Mouse (Mus musculus) liver, embryonic 13.5 days (tissue): ENCODE data around the gene Slc30a10. TPM values are rescaled to one million over a fixed set of nuclear protein-coding genes. Genes with fewer than 3 reads are reported as not detected.
A peak's percentile ranks its signal among the peaks of the same experiment; 100 is the strongest.

Experiments
- ATAC-seq: fragments of 200-750 bp; cut with Nextera tagmentation; 2 replicates; pipeline ENCODE4 v1.8.0; 2017; ENCODE audit warnings: low read depth, mild to moderate bottlenecking, moderate number of reproducible peaks, moderate library complexity
- DNase-seq: peaks from one replicate; pipeline ENCODE4 v3.0.0; 2022
- H3K27ac ChIP-seq: fragments of 300-500 bp; sonication (generic); 2 replicates; pipeline ENCODE4 v1.5.1; 2015; ENCODE audit warnings: moderate library complexity, mild to moderate bottlenecking, inconsistent platforms
- H3K27me3 ChIP-seq: fragments of 300-500 bp; sonication (generic); 2 replicates; pipeline ENCODE4 v1.6.1; 2015; ENCODE audit warnings: mild to moderate bottlenecking, inconsistent platforms
- H3K36me3 ChIP-seq: fragments of 300-500 bp; sonication (generic); 2 replicates; pipeline ENCODE4 v1.6.1; 2015; ENCODE audit warnings: mild to moderate bottlenecking, inconsistent platforms
- H3K4me1 ChIP-seq: fragments of 300-500 bp; sonication (generic); replicated peaks from 2 replicates; pipeline ENCODE4 v1.6.1; 2015; ENCODE audit warnings: inconsistent platforms
- H3K4me2 ChIP-seq: fragments of 300-500 bp; sonication (generic); 2 replicates; pipeline ENCODE4 v1.6.1; 2015; ENCODE audit warnings: inconsistent platforms, mild to moderate bottlenecking, moderate library complexity
- H3K4me3 ChIP-seq: fragments of 300-500 bp; sonication (generic); replicated peaks from 2 replicates; pipeline ENCODE4 v1.5.1; 2015; ENCODE audit warnings: mild to moderate bottlenecking, inconsistent platforms
- H3K9ac ChIP-seq: fragments of 300-500 bp; sonication (generic); 2 replicates; pipeline ENCODE4 v1.6.1; 2015; ENCODE audit warnings: mild to moderate bottlenecking, inconsistent platforms
- H3K9me3 ChIP-seq: fragments of 300-500 bp; sonication (generic); replicated peaks from 2 replicates; pipeline ENCODE4 v1.6.1; 2016; ENCODE audit warnings: inconsistent platforms
- WGBS: fragments of 180-500 bp; shearing (Covaris S2); methylation state at CpG from one replicate; pipeline ENCODE4 v1.1.7; 2015; ENCODE audit not compliant: insufficient replicate concordance; 5-methylcytosine and 5-hydroxymethylcytosine counted together
- polyA plus RNA-seq: library from polyadenylated mRNA; unstranded; fragments of >200 nt; fragmentation: Nextera tagmentation; extraction: Ambion mirVana; gene quantifications from 2 replicates; pipeline ENCODE4 v1.2.1, GENCODE M21; 2015

Slc30a10 gene
- polyA plus RNA-seq, 1 experiment from 2014 or later, result 10.4 TPM

DNA sequence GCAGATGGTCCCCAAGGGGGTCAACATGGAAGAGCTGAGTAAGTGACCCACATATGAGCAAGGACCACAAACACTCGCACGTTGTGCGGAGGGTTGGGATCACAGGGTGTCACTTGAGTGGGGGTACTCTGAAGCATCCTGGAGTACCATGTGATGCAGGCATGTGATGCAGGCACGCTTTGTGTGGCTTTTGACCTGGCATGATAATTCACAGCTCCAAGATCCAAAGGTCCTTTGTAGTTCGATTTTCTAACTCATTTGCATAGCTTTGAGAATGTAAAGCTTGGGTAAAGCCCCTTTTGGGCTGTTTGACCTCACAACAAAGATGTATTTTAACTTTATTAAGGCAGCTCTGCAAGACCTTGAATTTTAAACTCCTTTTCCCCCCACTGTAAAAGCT lies 8.2 kb downstream of the Slc30a10 start:
- WGBS, result 72% methylated on average over 5 of the region's 5 CpGs
- peaks cover 97% of the 10 kb centered on the region for H3K4me1 ChIP-seq

DNA sequence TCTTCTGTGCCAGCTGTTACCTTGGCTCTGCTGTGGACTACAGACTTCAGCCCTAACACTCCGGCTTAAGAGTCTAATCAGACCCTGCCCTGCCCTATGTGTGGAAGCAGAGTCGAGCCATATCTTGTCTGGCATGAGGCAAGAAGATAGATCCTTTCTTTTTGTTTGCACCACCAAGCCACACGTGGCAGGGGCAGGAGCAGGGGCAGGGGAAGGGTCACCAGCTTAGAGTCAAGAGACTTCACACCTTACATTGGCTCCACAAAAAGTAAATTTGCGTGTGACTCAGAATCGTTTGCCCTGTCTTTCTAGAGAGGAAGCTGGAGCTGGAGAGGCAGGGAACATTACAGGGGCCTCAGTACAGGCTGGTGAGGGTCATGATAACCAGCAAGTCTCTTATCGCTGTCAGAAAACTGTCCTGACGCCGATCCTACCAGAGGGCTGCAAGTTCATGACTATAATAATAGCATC lies 14.9 kb downstream of the Slc30a10 start:
- no peaks in the 10 kb centered on the region for H3K9me3 ChIP-seq
- ATAC-seq, result peak; percentile 84
- H3K36me3 ChIP-seq, result peaks cover 43% of the 10 kb centered on the region
- H3K27me3 ChIP-seq, result no peaks in the 10 kb centered on the region
- peak overlapping the region; percentile 99 for H3K27ac ChIP-seq
- DNase-seq, result peak; percentile 69
- peak overlapping the region; percentile 64 for H3K4me2 ChIP-seq
- H3K4me1 ChIP-seq, result peaks cover 96% of the 10 kb centered on the region
- H3K4me3 ChIP-seq, result peak overlapping the region; percentile 14
- WGBS, result 12% methylated on average over 8 of the region's 8 CpGs
- H3K9ac ChIP-seq, result peak overlapping the region; percentile 76

More for the DNA sequence above, 8.2 kb downstream of the Slc30a10 start:
- H3K27ac ChIP-seq, result peak overlapping the region; percentile 59
- H3K36me3 ChIP-seq, result peaks cover 97% of the 10 kb centered on the region
- no peaks in the 10 kb centered on the region for H3K27me3 ChIP-seq
- H3K9me3 ChIP-seq, result no peaks in the 10 kb centered on the region
- H3K9ac ChIP-seq, result no peak overlapping the region
- H3K4me3 ChIP-seq, result no peak overlapping the region
- ATAC-seq (no peak), DNase-seq (no peak)
- H3K4me2 ChIP-seq, result peak overlapping the region; percentile 85

DNA sequence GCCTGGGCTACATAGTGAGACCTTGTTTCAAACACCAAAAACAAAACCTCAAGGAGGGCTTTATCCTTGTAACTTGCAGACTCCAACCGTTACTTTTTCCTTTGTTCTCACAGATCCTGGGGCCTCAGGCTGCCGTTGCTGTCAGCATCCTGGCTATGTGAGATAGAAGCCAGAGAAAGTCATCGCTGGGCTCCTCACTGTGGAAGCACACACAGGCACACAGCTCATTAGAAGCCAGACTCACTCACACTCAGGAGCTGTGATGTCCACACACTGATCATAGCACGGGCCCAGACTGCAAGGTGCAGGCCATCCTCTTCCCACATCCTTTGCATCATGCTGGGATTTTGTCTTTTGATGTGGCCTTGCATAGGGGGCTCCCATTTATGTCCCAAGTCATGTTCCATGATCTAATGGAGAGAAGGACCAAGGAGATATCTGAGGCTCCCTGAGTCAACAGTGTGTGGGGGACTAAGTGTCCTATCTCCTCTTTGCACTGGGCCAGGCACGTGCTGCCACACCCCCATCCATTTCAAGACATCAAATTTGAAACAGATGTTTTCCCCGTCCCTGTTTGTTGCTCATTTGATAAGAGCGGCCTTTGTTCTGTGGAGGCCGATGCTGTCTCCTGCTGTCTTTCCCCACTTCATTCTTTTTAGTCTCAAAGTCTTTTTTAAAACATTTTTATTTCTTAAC lies 17.5 kb downstream of the Slc30a10 start:
- H3K27me3 ChIP-seq, result no peaks in the 10 kb centered on the region
- H3K4me1 ChIP-seq, result peaks cover 97% of the 10 kb centered on the region
- no peaks in the 10 kb centered on the region for H3K9me3 ChIP-seq
- DNase-seq (peak; percentile 84), ATAC-seq (peak; percentile 85)
- peak overlapping the region; percentile 64 for H3K4me2 ChIP-seq
- H3K27ac ChIP-seq, result peak overlapping the region; percentile 99
- H3K36me3 ChIP-seq, result peaks cover 18% of the 10 kb centered on the region
- 13% methylated on average over 8 of the region's 8 CpGs for WGBS
- H3K4me3 ChIP-seq, result peak overlapping the region; percentile 39
- H3K9ac ChIP-seq, result peak overlapping the region; percentile 73

DNA sequence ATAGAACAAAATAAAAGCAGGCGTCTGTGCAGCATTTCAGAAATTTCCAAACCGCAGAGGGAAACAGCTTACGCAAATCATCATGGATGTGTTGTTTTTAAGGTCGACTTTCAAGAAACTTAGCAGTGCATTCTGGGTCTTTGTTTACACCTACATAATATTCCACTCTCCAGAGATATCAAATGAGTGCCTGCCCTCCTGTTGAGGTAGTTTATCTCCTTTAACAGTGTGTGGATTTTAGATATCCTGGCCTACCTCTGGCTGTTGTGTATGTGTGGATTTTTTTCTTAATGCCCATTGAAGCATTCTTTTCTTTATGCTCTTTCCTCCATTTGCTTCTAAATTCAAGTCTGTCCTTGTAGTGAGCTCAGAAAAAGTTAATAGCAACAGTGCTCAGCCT lies 18.1 kb downstream of the Slc30a10 start:
- Histone ChIP-seq H3K27me3 (no peaks in the 10 kb centered on the region), H3K36me3 (peaks cover 12% of the 10 kb centered on the region), H3K4me2 (peak overlapping the region; percentile 64), H3K9me3 (no peaks in the 10 kb centered on the region), H3K9ac (peak overlapping the region; percentile 73; the same call in 1 of the 2 replicates), H3K4me1 (peaks cover 95% of the 10 kb centered on the region), H3K4me3 (no peak overlapping the region), H3K27ac (peak overlapping the region; percentile 99)
- WGBS, result 44% methylated on average over 4 of the region's 4 CpGs
- ATAC-seq, result peak; percentile 36
- no peak for DNase-seq

DNA sequence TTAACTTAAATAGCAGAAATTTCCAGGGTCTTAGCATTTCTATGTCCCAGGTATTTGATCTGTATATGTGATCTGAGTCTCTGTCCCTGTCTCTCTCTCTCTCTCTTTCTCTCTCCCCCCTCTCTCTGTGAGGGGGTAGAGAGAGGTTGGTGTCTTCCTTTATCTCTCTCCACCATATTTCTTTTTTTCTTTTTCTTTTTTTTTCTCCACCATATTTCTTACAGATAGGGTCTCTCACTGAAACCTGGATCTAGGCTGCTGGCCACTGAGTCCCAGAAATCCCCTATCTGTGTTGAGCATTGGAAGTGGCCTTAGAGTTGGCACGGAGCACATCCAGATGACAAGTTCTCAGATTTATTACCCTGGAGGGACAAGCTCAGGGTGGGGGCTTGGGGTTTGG lies 18.8 kb downstream of the Slc30a10 start:
- no peaks in the 10 kb centered on the region for H3K9me3 ChIP-seq
- H3K4me2 ChIP-seq, result 0 out of 2 replicates have a peak overlapping the region, but pooled peaks have one; percentile 9
- WGBS, result 19% methylated on average over 1 of the region's 1 CpGs
- H3K36me3 ChIP-seq, result peaks cover 5% of the 10 kb centered on the region
- peak overlapping the region; percentile 99 for H3K27ac ChIP-seq
- no peaks in the 10 kb centered on the region for H3K27me3 ChIP-seq
- H3K9ac ChIP-seq, result peak overlapping the region; percentile 49; the same call in 1 of the 2 replicates
- no peak for ATAC-seq
- no peak overlapping the region for H3K4me3 ChIP-seq
- peaks cover 88% of the 10 kb centered on the region for H3K4me1 ChIP-seq
- DNase-seq, result no peak

DNA sequence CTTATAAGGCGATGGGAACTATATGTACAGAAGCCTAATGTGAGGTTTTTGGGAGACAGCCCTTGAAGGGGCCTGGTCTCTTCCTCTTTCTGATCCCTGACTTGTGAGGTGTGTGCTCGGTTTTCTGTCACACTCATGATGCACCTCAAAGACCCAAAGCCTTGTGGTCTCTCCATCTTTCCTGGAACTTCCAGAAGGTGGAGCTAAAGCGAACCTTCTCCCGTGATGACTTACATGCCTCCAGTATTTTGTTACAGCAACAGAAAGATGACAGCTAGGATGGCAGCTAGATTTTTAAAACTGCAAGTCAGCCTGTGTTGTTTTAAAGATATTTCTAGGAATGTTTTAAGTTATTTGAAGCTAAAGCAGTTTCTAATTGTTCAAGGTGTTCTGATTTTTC lies 25.2 kb downstream of the Slc30a10 start:
- H3K36me3 ChIP-seq, result no peaks in the 10 kb centered on the region
- H3K4me2 ChIP-seq, result no peak overlapping the region
- H3K4me1 ChIP-seq, result peaks cover 36% of the 10 kb centered on the region
- H3K27ac ChIP-seq, result no peak overlapping the region
- ATAC-seq (no peak), DNase-seq (no peak)
- no peak overlapping the region for H3K9ac ChIP-seq
- H3K9me3 ChIP-seq, result no peaks in the 10 kb centered on the region
- H3K4me3 ChIP-seq, result no peak overlapping the region
- no peaks in the 10 kb centered on the region for H3K27me3 ChIP-seq
- WGBS, result 88% methylated on average over 4 of the region's 4 CpGs

DNA sequence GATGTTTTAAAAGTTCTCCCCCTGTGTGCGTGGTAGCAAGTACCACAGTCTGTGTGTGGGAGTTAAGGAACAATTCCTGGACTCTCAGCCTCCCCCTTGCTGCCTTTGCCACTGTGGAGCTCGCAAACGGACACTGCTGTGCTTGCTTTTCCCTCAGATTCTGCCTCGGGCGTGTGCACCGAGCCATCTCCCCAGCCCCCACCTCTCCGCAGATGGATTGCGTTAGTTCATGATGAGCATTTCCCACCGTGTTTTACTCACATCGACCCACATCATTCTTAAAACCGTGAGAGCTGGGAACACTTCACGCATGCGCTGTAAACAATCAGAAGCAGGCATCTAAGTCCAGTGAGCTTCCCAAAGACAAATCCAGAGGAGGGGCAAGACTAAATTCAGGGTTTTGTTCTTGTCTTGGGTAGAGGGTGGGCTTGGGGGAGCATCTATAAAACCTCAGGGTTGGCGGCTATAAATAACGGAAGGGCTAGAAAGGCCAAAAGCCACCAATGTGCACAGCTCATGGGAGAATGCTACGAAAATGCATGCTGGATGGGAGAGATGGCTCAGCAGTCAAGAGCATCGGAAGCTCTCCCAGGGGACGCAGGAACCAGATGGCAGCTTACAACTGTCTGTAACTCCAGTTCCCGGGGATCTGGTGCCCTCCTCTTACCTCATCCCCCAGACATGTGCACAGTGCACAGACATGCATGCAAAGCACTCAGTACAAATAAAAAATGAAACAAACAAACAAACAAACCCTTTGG lies 27.5 kb downstream of the Slc30a10 start:
- H3K27ac ChIP-seq, result no peak overlapping the region
- no peaks in the 10 kb centered on the region for H3K36me3 ChIP-seq
- no peak overlapping the region for H3K4me3 ChIP-seq
- peaks cover 17% of the 10 kb centered on the region for H3K4me1 ChIP-seq
- H3K9ac ChIP-seq, result no peak overlapping the region
- no peaks in the 10 kb centered on the region for H3K9me3 ChIP-seq
- ATAC-seq (no peak), DNase-seq (no peak)
- H3K4me2 ChIP-seq, result no peak overlapping the region
- WGBS, result 74% methylated on average over 19 of the region's 19 CpGs
- 0 out of 2 replicates have a peak, but pooled peaks cover 2% of the 10 kb centered on the region for H3K27me3 ChIP-seq

DNA sequence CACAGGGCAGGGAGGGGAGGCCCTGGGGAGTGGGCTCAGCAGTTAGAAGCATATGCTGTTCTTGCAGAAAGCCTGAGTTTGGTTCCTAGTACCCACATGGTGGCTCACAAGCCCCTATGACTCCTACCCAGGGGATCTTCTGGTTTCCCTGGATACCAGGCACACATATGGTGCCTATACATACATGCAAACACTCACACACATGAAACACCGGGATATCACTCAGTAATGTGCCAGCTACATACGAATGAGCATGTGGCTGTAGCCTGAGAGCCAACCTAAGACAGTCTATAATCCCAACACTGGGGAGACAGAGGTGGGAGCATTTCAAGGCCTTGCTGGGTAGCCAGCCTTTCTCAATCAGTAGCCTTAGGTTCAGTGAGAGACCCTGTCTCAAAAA lies 28.1 kb downstream of the Slc30a10 start:
- Histone ChIP-seq H3K27me3 (0 out of 2 replicates have a peak, but pooled peaks cover 4% of the 10 kb centered on the region), H3K36me3 (no peaks in the 10 kb centered on the region), H3K9me3 (no peaks in the 10 kb centered on the region), H3K4me2 (no peak overlapping the region), H3K4me1 (peaks cover 18% of the 10 kb centered on the region), H3K27ac (no peak overlapping the region), H3K9ac (no peak overlapping the region), H3K4me3 (no peak overlapping the region)
- WGBS, result 82% methylated on average over 2 of the region's 2 CpGs
- no peak for DNase-seq
- no peak for ATAC-seq

DNA sequence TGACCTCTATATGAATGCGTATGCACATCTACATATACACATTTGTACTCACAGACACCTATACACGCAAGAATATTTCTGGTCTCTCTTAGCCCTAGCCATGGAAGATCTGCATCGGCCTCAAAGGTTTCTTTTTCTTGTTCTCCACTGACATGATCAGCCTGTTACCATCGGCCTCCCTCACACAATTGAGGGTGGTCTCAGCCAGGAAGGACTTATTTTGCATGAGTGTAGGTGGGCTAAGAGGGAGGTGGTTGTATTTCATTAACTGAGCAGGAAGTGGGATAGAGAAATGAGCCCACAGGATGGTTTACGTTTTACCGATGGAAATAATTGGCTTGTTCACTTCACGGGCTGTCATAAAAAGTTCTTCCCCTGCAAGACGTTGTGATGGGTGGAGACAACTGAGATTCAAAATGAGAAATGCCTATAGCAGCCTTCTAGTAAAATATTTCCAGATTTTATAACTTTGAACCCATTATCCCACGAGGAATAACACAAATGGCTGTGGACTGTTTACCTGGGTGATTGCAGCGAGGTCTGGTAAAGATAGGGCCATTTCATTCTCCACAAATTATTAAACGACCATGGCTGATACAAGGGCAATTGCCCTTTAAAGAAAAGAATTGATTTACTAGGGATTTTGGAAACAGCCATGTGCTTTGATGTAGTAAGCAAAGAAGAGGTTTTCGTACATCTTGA lies 28.9 kb downstream of the Slc30a10 start:
- Histone ChIP-seq H3K9ac (no peak overlapping the region), H3K27me3 (0 out of 2 replicates have a peak, but pooled peaks cover 4% of the 10 kb centered on the region), H3K4me2 (no peak overlapping the region), H3K4me1 (peaks cover 21% of the 10 kb centered on the region), H3K4me3 (no peak overlapping the region), H3K27ac (no peak overlapping the region), H3K9me3 (no peaks in the 10 kb centered on the region), H3K36me3 (no peaks in the 10 kb centered on the region)
- ATAC-seq (no peak), DNase-seq (no peak)
- 70% methylated on average over 12 of the region's 12 CpGs for WGBS

DNA sequence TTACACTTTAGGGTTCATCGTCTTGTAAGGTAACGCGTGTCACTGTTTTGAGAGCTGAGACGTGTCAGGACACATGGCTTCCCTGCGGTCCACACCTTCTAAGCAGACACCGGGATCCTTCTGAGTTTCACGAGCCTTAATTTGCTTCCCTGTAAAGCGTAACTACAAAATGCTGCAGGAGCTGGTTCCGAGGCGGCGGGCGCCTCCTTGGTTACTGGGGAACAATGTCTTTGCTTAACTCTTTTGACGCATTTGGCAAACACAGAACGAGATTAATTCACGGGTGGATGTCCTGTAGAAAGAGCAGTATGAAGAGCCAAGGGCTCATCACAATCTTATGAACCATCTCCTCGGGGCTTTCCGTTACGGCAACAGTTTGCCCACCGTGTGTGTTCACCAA lies 29.6 kb downstream of the Slc30a10 start:
- ATAC-seq (no peak), DNase-seq (no peak)
- Histone ChIP-seq H3K4me2 (no peak overlapping the region), H3K4me3 (no peak overlapping the region), H3K9ac (no peak overlapping the region), H3K27ac (no peak overlapping the region), H3K4me1 (peaks cover 22% of the 10 kb centered on the region), H3K27me3 (0 out of 2 replicates have a peak, but pooled peaks cover 4% of the 10 kb centered on the region), H3K36me3 (no peaks in the 10 kb centered on the region), H3K9me3 (no peaks in the 10 kb centered on the region)
- WGBS, result 75% methylated on average over 19 of the region's 19 CpGs

DNA sequence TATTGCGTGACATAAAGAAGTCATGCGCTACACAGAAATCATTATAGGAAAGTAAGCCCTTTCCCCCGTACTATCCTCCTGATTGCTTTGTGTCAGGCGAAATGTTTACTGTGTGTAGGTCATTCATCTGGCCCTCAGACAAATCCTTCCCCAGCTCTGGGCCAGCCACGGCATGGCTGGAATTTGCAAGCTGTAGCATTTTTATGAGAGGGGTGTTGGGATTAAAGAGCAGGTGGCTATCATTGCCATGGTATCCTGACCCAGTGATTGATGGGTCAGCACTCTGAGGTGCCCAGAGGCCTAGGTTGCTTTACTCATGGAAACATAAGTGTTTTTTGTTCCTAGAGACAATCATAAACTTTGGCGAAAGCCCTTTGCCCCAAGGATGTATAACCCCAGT lies 35.2 kb downstream of the Slc30a10 start:
- no peak overlapping the region for H3K9ac ChIP-seq
- DNase-seq (no peak), ATAC-seq (no peak)
- peaks cover 35% of the 10 kb centered on the region for H3K4me1 ChIP-seq
- no peak overlapping the region for H3K4me3 ChIP-seq
- H3K9me3 ChIP-seq, result no peaks in the 10 kb centered on the region
- no peak overlapping the region for H3K27ac ChIP-seq
- no peak overlapping the region for H3K4me2 ChIP-seq
- 79% methylated on average over 6 of the region's 6 CpGs for WGBS
- H3K27me3 ChIP-seq, result 0 out of 2 replicates have a peak, but pooled peaks cover 16% of the 10 kb centered on the region
- H3K36me3 ChIP-seq, result no peaks in the 10 kb centered on the region
